Mouse (Mus musculus): ENCODE results near the gene Polr3k.

Gene Polr3k

GRCm38 (mm10) chr2:181863791-181864535 is at the start of gene Polr3k:
Gene Polr3k, plus strand, starts transcription at chr2:181864337.
- DNase-seq (ENCODE audit: extremely low spot score) = peak; percentile 91

- no peak for DNase-seq (ENCODE audit: extremely low spot score)
These were observed 35.0 kb upstream of the Polr3k start for GRCm38 (mm10) chr2:181829032-181829650.

- DNase-seq (ENCODE audit: extremely low spot score) = no peak
These were observed 31.4 kb upstream of the Polr3k start for GRCm38 (mm10) chr2:181832745-181833144.

- peak; percentile 86 for DNase-seq (ENCODE audit: extremely low spot score)
These were observed 26.5 kb upstream of the Polr3k start, which contains the start of gene Pcmtd2 for GRCm38 (mm10) chr2:181837372-181838292. Gene Pcmtd2, plus strand, starts transcription at chr2:181837854.

- no peak for DNase-seq (ENCODE audit: extremely low spot score)
These were observed 25.9 kb upstream of the Polr3k start for GRCm38 (mm10) chr2:181838293-181838680.

GRCm38 (mm10) chr2:181845709-181846394 is 18.3 kb upstream of the Polr3k start:
- DNase-seq (ENCODE audit: extremely low spot score) = no peak

GRCm38 (mm10) chr2:181864536-181864860 is 361 bp downstream of the Polr3k start:
- no peak for DNase-seq (ENCODE audit: extremely low spot score)

GRCm38 (mm10) chr2:181866931-181867330 is 2.8 kb downstream of the Polr3k start:
- DNase-seq (ENCODE audit: extremely low spot score) = peak; percentile 56

GRCm38 (mm10) chr2:181871039-181871438 is 6.9 kb downstream of the Polr3k start:
- DNase-seq (ENCODE audit: extremely low spot score) = no peak

- DNase-seq (ENCODE audit: extremely low spot score) = no peak
These were observed 14.8 kb downstream of the Polr3k start for GRCm38 (mm10) chr2:181878903-181879302.

GRCm38 (mm10) chr2:181883022-181883749 is 19.0 kb downstream of the Polr3k start:
- DNase-seq (ENCODE audit: extremely low spot score) = no peak

GRCm38 (mm10) chr2:181917861-181918260 is 53.7 kb downstream of the Polr3k start:
- DNase-seq (ENCODE audit: extremely low spot score) = peak; percentile 80

GRCm38 (mm10) chr2:181918501-181918900 is 54.4 kb downstream of the Polr3k start:
- peak; percentile 72 for DNase-seq (ENCODE audit: extremely low spot score)

Data from embryo, embryonic 9.5 days (tissue).